Mouse (Mus musculus) heart, postnatal 0 days (tissue): ENCODE measurements around the gene Kmt5b. TPM values are rescaled to one million over a fixed set of nuclear protein-coding genes. Genes with fewer than 3 reads are reported as not detected.
A peak's percentile ranks its signal among the peaks of the same experiment; 100 is the strongest.

ENCODE experiments used
- ATAC-seq: fragments of 200-750 bp; cut with Nextera tagmentation; 2 replicates; pipeline ENCODE4 v1.8.0; 2017; ENCODE audit warnings: low read depth, moderate number of reproducible peaks, moderate library complexity; ENCODE audit not compliant: insufficient read depth
- DNase-seq: peaks from one replicate; pipeline ENCODE4 v3.0.0-alpha.2; 2016; ENCODE audit warnings: low spot score
- H3K27ac ChIP-seq: fragments of 300-500 bp; sonication (generic); 2 replicates; pipeline ENCODE4 v1.5.1; 2014; ENCODE audit warnings: low read depth, mild to moderate bottlenecking
- H3K27me3 ChIP-seq: fragments of 300-500 bp; sonication (generic); 2 replicates; pipeline ENCODE4 v1.6.1; 2014; ENCODE audit warnings: low read length, mixed read lengths; ENCODE audit not compliant: control insufficient read depth, insufficient read depth
- H3K36me3 ChIP-seq: fragments of 300-500 bp; sonication (generic); replicated peaks from 2 replicates; pipeline ENCODE4 v1.6.1; 2014; ENCODE audit warnings: low read length, mixed read lengths; ENCODE audit not compliant: control insufficient read depth, insufficient read depth
- H3K4me1 ChIP-seq: fragments of 300-500 bp; sonication (generic); 2 replicates; pipeline ENCODE4 v1.6.1; 2014; ENCODE audit warnings: antibody characterized with exemption; ENCODE audit not compliant: control insufficient read depth, insufficient read depth
- H3K4me2 ChIP-seq: fragments of 300-500 bp; sonication (generic); 2 replicates; pipeline ENCODE4 v1.6.1; 2014; ENCODE audit warnings: low read depth, mild to moderate bottlenecking, low read length, moderate library complexity
- H3K4me3 ChIP-seq: fragments of 300-500 bp; sonication (generic); 2 replicates; pipeline ENCODE4 v1.5.1; 2014; ENCODE audit warnings: low read depth, low read length
- H3K9ac ChIP-seq: fragments of 300-500 bp; sonication (generic); replicated peaks from 2 replicates; pipeline ENCODE4 v1.6.1; 2014; ENCODE audit warnings: low read depth, low read length, mixed read lengths
- H3K9me3 ChIP-seq: fragments of 300-500 bp; sonication (generic); replicated peaks from 2 replicates; pipeline ENCODE4 v1.6.1; 2016; ENCODE audit warnings: low read length; ENCODE audit not compliant: control insufficient read depth
- CTCF ChIP-seq: IDR thresholded peaks from 2 replicates; pipeline ENCODE4 v1.5.1; 2016; ENCODE audit warnings: antibody characterized with exemption, control low read depth, low read depth
- EP300 ChIP-seq: IDR thresholded peaks from 2 replicates; pipeline ENCODE4 v1.6.1; 2016; ENCODE audit warnings: antibody characterized with exemption, low read depth
- WGBS: fragments of 180-500 bp; shearing (Covaris S2); extraction: QIAGEN DNeasy Blood & Tissue Kit; methylation state at CpG from one replicate; pipeline ENCODE4 v1.1.7; 2014; 5-methylcytosine and 5-hydroxymethylcytosine counted together
- polyA plus RNA-seq: library from polyadenylated mRNA; unstranded; fragments of >200 nt; fragmentation: Nextera tagmentation; extraction: Ambion mirVana; gene quantifications from 2 replicates; pipeline ENCODE4 v1.2.1, GENCODE M21; 2015
- total RNA-seq: library from RNA; depleted of rRNA; stranded (reverse); fragments of >200 nt; gene quantifications from 2 replicates; pipeline ENCODE4 v1.2.3, GENCODE M21; 2014; ENCODE audit warnings: low replicate concordance

Kmt5b gene
- total and polyA plus RNA-seq, 2 experiments from 2014 or later: 16.2 to 27.9 TPM

- Histone ChIP-seq H3K9me3 (no peaks in the 10 kb centered on the region), H3K27ac (no peak overlapping the region), H3K9ac (no peak overlapping the region), H3K36me3 (no peaks in the 10 kb centered on the region), H3K4me2 (no peak overlapping the region), H3K4me1 (no peaks in the 10 kb centered on the region), H3K4me3 (no peak overlapping the region), H3K27me3 (no peaks in the 10 kb centered on the region)
- ATAC-seq: no peak
- no peak for DNase-seq
- TF ChIP-seq EP300 (no peak), CTCF (no peak)
- WGBS: 51% methylated on average over 1 of the region's 1 CpGs
These were observed 9.4 kb upstream of the Kmt5b start for GRCm38 (mm10) chr19:3757861-3758260.

DNA sequence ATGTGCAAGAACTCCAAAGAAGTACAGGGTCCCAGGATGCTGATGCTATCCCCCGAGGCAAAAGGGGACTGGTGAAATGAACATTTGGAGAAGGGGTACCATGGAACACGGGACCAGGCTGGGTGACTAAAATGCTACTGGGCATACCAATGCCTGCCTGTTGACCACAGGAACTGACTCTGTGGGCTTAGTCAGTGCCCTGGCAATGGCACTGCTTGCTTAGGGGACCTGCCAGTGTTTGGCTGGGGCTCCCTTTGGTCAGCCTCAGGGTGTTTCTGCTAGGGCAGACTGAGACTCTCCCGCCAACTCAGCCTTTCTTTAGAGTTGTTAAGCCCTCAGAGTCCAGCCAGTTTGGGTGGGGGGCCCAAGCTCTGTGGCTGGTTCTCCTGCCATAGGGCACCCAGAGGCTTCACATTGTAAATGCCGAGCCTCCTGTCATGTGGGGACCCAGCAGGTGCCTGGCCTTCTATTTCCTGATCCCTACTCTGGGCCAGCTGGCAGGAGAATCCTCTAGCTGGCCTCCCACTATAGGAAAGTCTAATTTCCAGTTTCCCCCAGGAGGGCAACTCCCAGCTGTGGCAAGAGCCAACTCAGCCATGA lies 1.9 kb upstream of the Kmt5b start:
- DNase-seq (no peak), ATAC-seq (no peak)
- WGBS: 73% methylated on average over 4 of the region's 4 CpGs
- Histone ChIP-seq H3K27ac (no peak overlapping the region), H3K9ac (no peak overlapping the region), H3K4me3 (no peak overlapping the region), H3K4me2 (no peak overlapping the region), H3K27me3 (no peaks in the 10 kb centered on the region), H3K36me3 (no peaks in the 10 kb centered on the region), H3K4me1 (peaks cover 15% of the 10 kb centered on the region), H3K9me3 (no peaks in the 10 kb centered on the region)
- no peak for TF ChIP-seq EP300
- no peak for TF ChIP-seq CTCF

DNA sequence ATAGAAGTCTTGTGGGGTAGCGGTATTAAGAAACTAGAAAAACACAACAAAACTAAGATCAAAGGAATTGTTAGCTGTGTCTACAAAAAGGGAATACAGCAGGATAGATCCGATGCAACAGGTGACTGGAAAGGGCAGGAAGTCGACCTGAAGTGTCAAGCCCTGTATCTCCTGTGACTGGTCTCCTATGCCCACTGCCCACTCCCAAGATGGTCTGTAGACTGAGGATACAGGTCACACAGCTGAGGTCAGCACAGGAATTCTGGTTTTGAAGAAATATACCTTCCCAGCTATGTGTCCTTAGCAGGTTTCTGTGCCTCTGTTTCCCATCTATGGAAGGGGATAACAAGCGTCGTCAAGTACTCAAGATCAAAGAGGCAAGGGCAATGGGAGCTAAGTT lies 843 bp upstream of the Kmt5b start:
- Histone ChIP-seq H3K27ac (no peak overlapping the region), H3K9ac (no peak overlapping the region), H3K9me3 (no peaks in the 10 kb centered on the region), H3K27me3 (no peaks in the 10 kb centered on the region), H3K36me3 (no peaks in the 10 kb centered on the region), H3K4me3 (no peak overlapping the region), H3K4me1 (peaks cover 15% of the 10 kb centered on the region), H3K4me2 (no peak overlapping the region)
- 90% methylated on average over 5 of the region's 5 CpGs for WGBS
- DNase-seq (no peak), ATAC-seq (no peak)
- TF ChIP-seq EP300: no peak
- TF ChIP-seq CTCF: no peak

GRCm38 (mm10) chr19:3767781-3768696 lies 818 bp downstream of the Kmt5b start:
- TF ChIP-seq CTCF (no peak), EP300 (peak; percentile 91)
- under 1% methylated on average over 107 of the region's 111 CpGs for WGBS
- H3K27me3 ChIP-seq: no peaks in the 10 kb centered on the region
- peak overlapping the region; percentile 94 for H3K4me2 ChIP-seq
- H3K4me1 ChIP-seq: peaks cover 15% of the 10 kb centered on the region
- H3K36me3 ChIP-seq: no peaks in the 10 kb centered on the region
- no peaks in the 10 kb centered on the region for H3K9me3 ChIP-seq
- ATAC-seq: peak; percentile 59
- H3K4me3 ChIP-seq: peak overlapping the region; percentile 87
- peak overlapping the region; percentile 100 for H3K27ac ChIP-seq
- peak overlapping the region; percentile 98 for H3K9ac ChIP-seq
- peak; percentile 87 for DNase-seq

DNA sequence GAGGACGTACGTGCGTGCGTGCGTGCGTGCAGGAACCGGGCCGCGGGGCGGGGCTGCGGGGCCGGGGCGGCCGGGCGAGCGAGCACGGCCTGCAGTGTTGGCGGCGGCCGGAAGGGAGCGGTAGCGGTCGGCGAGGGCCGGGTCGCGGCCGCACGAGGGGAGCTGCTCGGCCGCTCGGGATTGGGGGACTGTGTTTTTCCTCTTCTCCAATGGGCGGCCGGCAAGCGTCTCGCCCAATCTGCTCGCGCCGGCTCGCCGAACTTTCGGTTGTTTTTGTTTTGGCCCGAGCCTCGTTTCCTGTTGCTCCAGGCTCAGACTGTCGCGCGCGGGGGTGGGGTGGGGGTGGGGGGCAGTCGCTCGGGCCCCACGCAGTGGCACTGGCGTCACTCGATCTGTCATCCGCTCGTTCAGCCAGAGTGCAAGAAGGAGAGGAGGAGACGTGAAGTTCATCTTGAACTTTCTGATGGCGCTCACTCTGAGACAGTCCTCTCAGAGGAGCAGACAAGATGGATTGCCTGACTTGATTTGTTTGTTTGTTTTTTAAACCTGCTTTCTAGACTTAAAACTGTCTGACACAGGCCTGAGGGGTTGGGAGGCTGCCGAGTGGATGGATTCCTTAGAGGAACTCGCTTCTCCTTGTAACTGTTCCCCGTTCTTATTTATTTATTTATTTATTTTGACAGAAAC lies 1.6 kb downstream of the Kmt5b start:
- DNase-seq (peak; percentile 95), ATAC-seq (peak; percentile 90)
- Histone ChIP-seq H3K4me1 (peaks cover 15% of the 10 kb centered on the region), H3K36me3 (no peaks in the 10 kb centered on the region), H3K4me2 (peak overlapping the region; percentile 94), H3K9me3 (no peaks in the 10 kb centered on the region), H3K27ac (peak overlapping the region; percentile 100), H3K27me3 (no peaks in the 10 kb centered on the region), H3K4me3 (peak overlapping the region; percentile 87), H3K9ac (peak overlapping the region; percentile 98)
- TF ChIP-seq EP300 (no peak), CTCF (peak; percentile 46)
- under 1% methylated on average over 58 of the region's 60 CpGs for WGBS
